In the genomic region with DNA sequence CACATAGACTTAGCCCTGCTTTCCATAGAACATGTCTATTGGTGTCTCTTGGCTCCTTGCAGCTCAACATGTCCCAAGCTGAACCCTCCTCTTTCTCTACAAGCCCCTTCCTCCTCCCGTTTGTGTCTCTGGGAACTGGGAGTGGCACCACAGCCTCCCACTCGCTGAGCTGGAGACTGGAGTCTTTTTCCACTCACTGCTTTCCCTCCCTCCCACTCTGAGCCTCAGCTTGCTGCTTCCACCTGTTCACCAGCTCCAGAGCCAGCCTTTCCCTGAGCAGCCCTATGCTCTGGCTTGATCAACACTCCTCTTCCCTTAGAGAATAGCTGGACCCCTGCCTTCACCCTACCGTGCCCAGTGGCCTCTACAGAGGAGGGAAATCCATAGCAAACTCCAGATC, we compare ENCODE assay signal across 16 mouse cellular contexts.
DNase-seq lines count a peak whose midpoint lies in the region; ATAC-seq and TF ChIP-seq lines count a peak whose summit lies in the region.
"Had no signal": no experiment of that assay in that cellular context is flagged by ENCODE, and none has a peak within 500 bp of the region (broad histone marks: within the 10 kb centered on the region; RNA-seq: fewer than 3 reads in every experiment).

No protein-coding gene starts in this region.

- 39% methylated on average over 3 of the region's 3 CpGs for WGBS in lung, adult 2 months

- no peak overlapping the region for H3K4me3 ChIP-seq in lung, adult 2 months (replicated peaks; ENCODE audit: extremely low read depth, low read depth, low read length)
- H3K4me3 ChIP-seq in gastrocnemius, adult 2 months: no peak overlapping the region
- H3K4me3 ChIP-seq: erythroblast, embryonic 14.5 days; lung, embryonic 15.5 days had no signal

- no peak overlapping the region for H3K27ac ChIP-seq in gastrocnemius, adult 2 months
- H3K27ac ChIP-seq: lung, embryonic 15.5 days had no signal

- no peak for TF ChIP-seq CTCF in lung, adult 2 months (IDR thresholded peaks at IDR 0.05; ENCODE audit: insufficient read depth, low read length)
- TF ChIP-seq CTCF in gastrocnemius, adult 2 months (IDR thresholded peaks at IDR 0.05): no peak

- ATAC-seq in activated CD4-positive, CD25-positive, alpha-beta regulatory T cell, adult 4 months: no peak
- ATAC-seq: hindbrain, embryonic 16.5 days; Patski had no signal

- intact Hi-C loops in left cerebral cortex, postnatal 25 days (cut with DNase I): loop anchor here (1.0 kb wide), 1 partner anchor 21 kb away; no protein-coding TSS in a partner anchor
- intact Hi-C loops in gastrocnemius, adult 2 months (cut with DNase I): no loop called here

- no peak for TF ChIP-seq POLR2A in lung, adult 2 months (IDR thresholded peaks at IDR 0.05; ENCODE audit: borderline replicate concordance, extremely low read depth, low read depth, low read length)

- no peaks in the 10 kb centered on the region for H3K4me1 ChIP-seq in lung, adult 2 months (ENCODE audit: control insufficient read depth, insufficient read depth, low read length)
- H3K4me1 ChIP-seq: lung, embryonic 15.5 days had no signal

- DNase-seq in cerebellum, adult 11-12 months: peak; percentile 62
- DNase-seq in cerebellum, adult 11 months: no peak
- peak; percentile 67 for DNase-seq in cerebellum, adult 9-11 months
- DNase-seq in frontal cortex, postnatal 36 days (ENCODE audit: low spot score in 2 of 2): peak; percentile 79 to 83
- DNase-seq in left cerebral cortex, postnatal 25 days (ENCODE audit: low spot score in 2 of 2): peak; percentile 75 to 96
- no peak for DNase-seq in lung, adult 2 months
- DNase-seq in gastrocnemius, adult 2 months: no peak
- DNase-seq: adrenal gland, adult 2 months; heart, adult 18-20 months; heart, postnatal 10 days; kidney, adult 8-10 months had no signal

Comparison
In these comparisons a context has a peak if more than half of its experiments do, and no peak if none do; other contexts are left out.
1. DNase-seq: peak in cerebellum, adult 11-12 months (single experiment), cerebellum, adult 9-11 months (single experiment), frontal cortex, postnatal 36 days (2 of 2) and left cerebral cortex, postnatal 25 days (2 of 2); none in cerebellum, adult 11 months (single experiment), lung, adult 2 months (single experiment) and gastrocnemius, adult 2 months (single experiment).